In genomic region chr7:112471316-112471715, GRCm38 (mm10) we compare ENCODE assay signal across 13 mouse cellular contexts. TPM values are rescaled to one million over a fixed set of nuclear protein-coding genes. Genes with fewer than 3 reads are reported as not detected.
DNase-seq lines count a peak whose midpoint lies in the region; ATAC-seq and TF ChIP-seq lines count a peak whose summit lies in the region.
"Had no signal": no experiment of that assay in that cellular context is flagged by ENCODE, and none has a peak within 500 bp of the region (broad histone marks: within the 10 kb centered on the region; RNA-seq: fewer than 3 reads in every experiment).

No protein-coding gene starts in this region.

- no peak overlapping the region for H3K4me2 ChIP-seq in heart, embryonic 15.5 days
- no peak overlapping the region for H3K4me2 ChIP-seq in stomach, postnatal 0 days (replicated peaks; ENCODE audit: low read depth)
- H3K4me2 ChIP-seq: midbrain, embryonic 11.5 days had no signal

- no peak for TF ChIP-seq EP300 in stomach, postnatal 0 days (optimal IDR thresholded peaks at IDR 0.05)

- H3K4me1 ChIP-seq in heart, embryonic 15.5 days (replicated peaks): peaks cover 63% of the 10 kb centered on the region
- peaks cover 12% of the 10 kb centered on the region for H3K4me1 ChIP-seq in stomach, postnatal 0 days (replicated peaks; ENCODE audit: control insufficient read depth, insufficient read depth)

- intact Hi-C loops in gastrocnemius, adult 2 months (cut with DNase I): loop anchor here (5.0 kb wide), 1 partner anchor 661 kb away; no protein-coding TSS in a partner anchor
- intact Hi-C loops in gastrocnemius, postnatal 36 days (cut with DNase I): loop anchor here (2.0 to 5.0 kb wide), 2 partner anchors 206 to 395 kb away; partner anchors contain the start of gene Tead1

- H3K9me3 ChIP-seq in heart, embryonic 15.5 days (replicated peaks): no peaks in the 10 kb centered on the region
- no peaks in the 10 kb centered on the region for H3K9me3 ChIP-seq in stomach, postnatal 0 days (ENCODE audit: control insufficient read depth, low read length)

- no peaks in the 10 kb centered on the region for H3K27me3 ChIP-seq in heart, embryonic 15.5 days
- H3K27me3 ChIP-seq in stomach, postnatal 0 days (ENCODE audit: control insufficient read depth, insufficient read depth, low read length): no peaks in the 10 kb centered on the region

- peak; percentile 39 for DNase-seq in gastrocnemius, adult 2 months
- DNase-seq in gastrocnemius, postnatal 4 days (ENCODE audit: low spot score in 2 of 2): no peak
- DNase-seq in ovary, postnatal 36 days (ENCODE audit: low spot score): peak; percentile 34
- DNase-seq in ovary, postnatal 10 days (ENCODE audit: low spot score): no peak
- DNase-seq in stomach, postnatal 0 days (ENCODE audit: low spot score): peak; percentile 44
- no peak for DNase-seq in gastrocnemius, postnatal 36 days
- DNase-seq: cerebellum, adult 9-11 months; liver, postnatal 0 days had no signal

- no peak overlapping the region for H3K9ac ChIP-seq in heart, embryonic 15.5 days
- no peak overlapping the region for H3K9ac ChIP-seq in stomach, postnatal 0 days (ENCODE audit: low read length)
- H3K9ac ChIP-seq: liver, postnatal 0 days had no signal

- peak overlapping the region; percentile 59 for H3K27ac ChIP-seq in gastrocnemius, adult 2 months
- H3K27ac ChIP-seq in heart, embryonic 15.5 days: peak overlapping the region; percentile 18; the same call in 1 of the 2 replicates
- H3K27ac ChIP-seq in stomach, postnatal 0 days (replicated peaks): peak overlapping the region; percentile 77; the same call in 1 of the 2 replicates

- ATAC-seq in heart, embryonic 15.5 days (replicated peaks; ENCODE audit: insufficient number of reproducible peaks, insufficient read depth, low FRiP score, low read depth): no peak
- no peak for ATAC-seq in stomach, postnatal 0 days (ENCODE audit: low FRiP score, low TSS enrichment)
- no peak for ATAC-seq in CD4-positive, CD25-positive, alpha-beta regulatory T cell, adult 4 months
- ATAC-seq: inflammation-experienced regulatory T-cells, adult 6 months; liver, postnatal 0 days had no signal

- TF ChIP-seq CTCF in gastrocnemius, adult 2 months (IDR thresholded peaks at IDR 0.05): no peak
- no peak for TF ChIP-seq CTCF in stomach, postnatal 0 days (IDR thresholded peaks at IDR 0.05; ENCODE audit: low read depth)

- WGBS in heart, embryonic 15.5 days: 51% methylated on average over 7 of the region's 7 CpGs
- WGBS in stomach, postnatal 0 days: 38% methylated on average over 7 of the region's 7 CpGs

- H3K36me3 ChIP-seq in heart, embryonic 15.5 days: no peaks in the 10 kb centered on the region
- H3K36me3 ChIP-seq in stomach, postnatal 0 days (ENCODE audit: control insufficient read depth, insufficient read depth, low read length): no peaks in the 10 kb centered on the region

- H3K4me3 ChIP-seq in gastrocnemius, adult 2 months: no peak overlapping the region
- no peak overlapping the region for H3K4me3 ChIP-seq in heart, embryonic 15.5 days
- no peak overlapping the region for H3K4me3 ChIP-seq in stomach, postnatal 0 days (ENCODE audit: low read depth, low read length)
- H3K4me3 ChIP-seq: erythroblast, embryonic 14.5 days had no signal

RNA-seq across cellular contexts. Expression of gene Parva, which starts 44.0 kb away (rescaled TPM):
- total RNA-seq in gastrocnemius, adult 2 months (2021): 10 to 100 TPM; 10.9 to 17.0 TPM
- total RNA-seq in gastrocnemius, postnatal 4 days (2021): 10 to 100 TPM; 73.8 to 77.9 TPM
- polyA plus RNA-seq in heart, embryonic 15.5 days (2015; fragmentation: Nextera tagmentation; extraction: Ambion mirVana): 74.6 and 83.2 TPM in 2 replicates
- polyA plus RNA-seq in stomach, postnatal 0 days (2015; fragmentation: Nextera tagmentation; extraction: Ambion mirVana): 69.5 and 72.3 TPM in 2 replicates
- polyA plus RNA-seq in CD4-positive, CD25-positive, alpha-beta regulatory T cell, adult 4 months (2017; shearing (Covaris generic)): not detected
- total RNA-seq in gastrocnemius, postnatal 36 days (2021): 10 to 100 TPM; 14.5 to 17.3 TPM
- polyA plus RNA-seq: inflammation-experienced regulatory T-cells, adult 6 months had no signal

Comparison
In these comparisons a context has a peak if more than half of its experiments do, and no peak if none do; other contexts are left out.
1. DNase-seq: peak in gastrocnemius, adult 2 months (single experiment), ovary, postnatal 36 days (single experiment) and stomach, postnatal 0 days (single experiment); none in gastrocnemius, postnatal 4 days (0 of 2), ovary, postnatal 10 days (single experiment) and gastrocnemius, postnatal 36 days (0 of 2).
2. RNA of gene Parva, which starts 44.0 kb away (total RNA-seq): 73.8 to 77.9 TPM in gastrocnemius, postnatal 4 days; 14.5 to 17.3 TPM in gastrocnemius, postnatal 36 days and 10.9 to 17.0 TPM in gastrocnemius, adult 2 months; every median in the first group is over 4 times any median in the second.
3. H3K27ac ChIP-seq: peak in every context shown above with its lines; median percentile 77 in stomach, postnatal 0 days; 59 in gastrocnemius, adult 2 months; 18 in heart, embryonic 15.5 days.